Mouse (Mus musculus) limb, embryonic 11.5 days (tissue): ENCODE measurements around the gene Rab3il1. TPM values are rescaled to one million over a fixed set of nuclear protein-coding genes. Genes with fewer than 3 reads are reported as not detected.

Experiments used
- ATAC-seq: fragments of 200-750 bp; cut with Nextera tagmentation; 2 replicates; pipeline ENCODE4 v1.8.0; 2017; ENCODE audit warnings: low read depth; ENCODE audit not compliant: insufficient number of reproducible peaks, low FRiP score, low TSS enrichment
- DNase-seq: peaks from one replicate; pipeline ENCODE4 v3.0.0-alpha.2; 2015; ENCODE audit warnings: low spot score
- H3K27ac ChIP-seq: fragments of 300-500 bp; sonication (generic); replicated peaks from 2 replicates; pipeline ENCODE4 v1.5.1; 2014; ENCODE audit warnings: low read depth, mild to moderate bottlenecking, low read length
- H3K27me3 ChIP-seq: fragments of 300-500 bp; sonication (generic); 2 replicates; pipeline ENCODE4 v1.6.1; 2014; ENCODE audit warnings: mild to moderate bottlenecking, low read length, mixed read lengths; ENCODE audit not compliant: control insufficient read depth, insufficient read depth
- H3K36me3 ChIP-seq: fragments of 300-500 bp; sonication (generic); 2 replicates; pipeline ENCODE4 v1.6.1; 2014; ENCODE audit warnings: mild to moderate bottlenecking, low read length, moderate library complexity, mixed read lengths; ENCODE audit not compliant: control insufficient read depth, insufficient read depth
- H3K4me1 ChIP-seq: fragments of 300-500 bp; sonication (generic); 2 replicates; pipeline ENCODE4 v1.6.1; 2014; ENCODE audit warnings: low read length, mixed read lengths; ENCODE audit not compliant: control insufficient read depth, insufficient read depth
- H3K4me2 ChIP-seq: fragments of 300-500 bp; sonication (generic); 2 replicates; pipeline ENCODE4 v1.6.1; 2014; ENCODE audit warnings: low read depth, mild to moderate bottlenecking, moderate library complexity; ENCODE audit not compliant: severe bottlenecking
- H3K4me3 ChIP-seq: fragments of 300-500 bp; sonication (generic); 2 replicates; pipeline ENCODE4 v1.5.1; 2014; ENCODE audit warnings: low read depth, low read length
- H3K9ac ChIP-seq: fragments of 300-500 bp; sonication (generic); 2 replicates; pipeline ENCODE4 v1.6.1; 2014; ENCODE audit warnings: mild to moderate bottlenecking, low read length
- H3K9me3 ChIP-seq: fragments of 300-500 bp; sonication (generic); 2 replicates; pipeline ENCODE4 v1.6.1; 2016; ENCODE audit warnings: low read length; ENCODE audit not compliant: control insufficient read depth
- WGBS: fragments of 180-500 bp; shearing (Covaris S2); extraction: QIAGEN DNeasy Blood & Tissue Kit; methylation state at CpG from one replicate; pipeline ENCODE4 v1.1.7; 2014; 5-methylcytosine and 5-hydroxymethylcytosine counted together
- polyA plus RNA-seq: library from polyadenylated mRNA; unstranded; fragments of >200 nt; fragmentation: Nextera tagmentation; extraction: Ambion mirVana; gene quantifications from 2 replicates; pipeline ENCODE4 v1.2.1, GENCODE M21; 2014

Rab3il1 gene
- polyA plus RNA-seq, 1 experiment from 2014 or later: 44.5 TPM

GRCm38 (mm10) chr19:10059911-10060567 is 58.6 kb downstream of the Rab3il1 start:
- Histone ChIP-seq H3K4me2 (no peak overlapping the region), H3K9me3 (no peaks in the 10 kb centered on the region), H3K9ac (no peak overlapping the region), H3K27me3 (no peaks in the 10 kb centered on the region), H3K27ac (no peak overlapping the region), H3K36me3 (peaks cover 14% of the 10 kb centered on the region), H3K4me3 (no peak overlapping the region), H3K4me1 (peaks cover 4% of the 10 kb centered on the region; the same call in 1 of the 2 replicates)
- WGBS: 56% methylated on average over 10 of the region's 10 CpGs
- DNase-seq (peak; percentile 52), ATAC-seq (no peak; the same call in 1 of the 2 replicates)

- Histone ChIP-seq H3K27me3 (no peaks in the 10 kb centered on the region), H3K9ac (no peak overlapping the region), H3K4me1 (peaks cover 4% of the 10 kb centered on the region; the same call in 1 of the 2 replicates), H3K4me2 (no peak overlapping the region), H3K27ac (no peak overlapping the region), H3K36me3 (peaks cover 23% of the 10 kb centered on the region), H3K9me3 (no peaks in the 10 kb centered on the region), H3K4me3 (no peak overlapping the region)
- no peak for DNase-seq
- 60% methylated on average over 8 of the region's 8 CpGs for WGBS
- no peak for ATAC-seq
These were observed 59.5 kb downstream of the Rab3il1 start for GRCm38 (mm10) chr19:10060783-10061590.

- H3K27me3 ChIP-seq: no peaks in the 10 kb centered on the region
- 88% methylated on average over 2 of the region's 2 CpGs for WGBS
- no peak overlapping the region for H3K9ac ChIP-seq
- no peak overlapping the region for H3K4me3 ChIP-seq
- H3K36me3 ChIP-seq: peaks cover 29% of the 10 kb centered on the region
- ATAC-seq (no peak), DNase-seq (no peak)
- H3K4me2 ChIP-seq: no peak overlapping the region
- no peaks in the 10 kb centered on the region for H3K9me3 ChIP-seq
- peaks cover 4% of the 10 kb centered on the region; the same call in 1 of the 2 replicates for H3K4me1 ChIP-seq
- H3K27ac ChIP-seq: no peak overlapping the region
These were observed 60.2 kb downstream of the Rab3il1 start for GRCm38 (mm10) chr19:10061624-10062023.

- no peak overlapping the region for H3K9ac ChIP-seq
- H3K4me1 ChIP-seq: peaks cover 4% of the 10 kb centered on the region; the same call in 1 of the 2 replicates
- no peak for ATAC-seq
- no peak overlapping the region for H3K4me2 ChIP-seq
- H3K27me3 ChIP-seq: no peaks in the 10 kb centered on the region
- no peak for DNase-seq
- WGBS: 90% methylated on average over 8 of the region's 8 CpGs
- H3K36me3 ChIP-seq: peaks cover 33% of the 10 kb centered on the region
- no peak overlapping the region for H3K27ac ChIP-seq
- no peak overlapping the region for H3K4me3 ChIP-seq
- no peaks in the 10 kb centered on the region for H3K9me3 ChIP-seq
These were observed 60.8 kb downstream of the Rab3il1 start for GRCm38 (mm10) chr19:10062292-10062691.

- Histone ChIP-seq H3K9me3 (no peaks in the 10 kb centered on the region), H3K27ac (no peak overlapping the region), H3K4me3 (no peak overlapping the region), H3K4me1 (peaks cover 4% of the 10 kb centered on the region; the same call in 1 of the 2 replicates), H3K4me2 (no peak overlapping the region), H3K9ac (no peak overlapping the region), H3K36me3 (peaks cover 34% of the 10 kb centered on the region), H3K27me3 (no peaks in the 10 kb centered on the region)
- WGBS: 91% methylated on average over 5 of the region's 5 CpGs
- ATAC-seq: no peak
- no peak for DNase-seq
These were observed 61.4 kb downstream of the Rab3il1 start for GRCm38 (mm10) chr19:10062862-10063261.

- Histone ChIP-seq H3K9me3 (no peaks in the 10 kb centered on the region), H3K36me3 (peaks cover 42% of the 10 kb centered on the region), H3K4me1 (peaks cover 4% of the 10 kb centered on the region; the same call in 1 of the 2 replicates), H3K27me3 (no peaks in the 10 kb centered on the region), H3K4me3 (no peak overlapping the region), H3K4me2 (no peak overlapping the region), H3K27ac (no peak overlapping the region), H3K9ac (no peak overlapping the region)
- ATAC-seq (no peak), DNase-seq (no peak)
- 91% methylated on average over 10 of the region's 10 CpGs for WGBS
These were observed 62.9 kb downstream of the Rab3il1 start for GRCm38 (mm10) chr19:10064173-10065012.

- ATAC-seq (no peak), DNase-seq (no peak)
- H3K27ac ChIP-seq: no peak overlapping the region
- peaks cover 54% of the 10 kb centered on the region for H3K36me3 ChIP-seq
- WGBS: 92% methylated on average over 5 of the region's 5 CpGs
- H3K4me1 ChIP-seq: peaks cover 4% of the 10 kb centered on the region; the same call in 1 of the 2 replicates
- H3K27me3 ChIP-seq: no peaks in the 10 kb centered on the region
- no peak overlapping the region for H3K9ac ChIP-seq
- no peak overlapping the region for H3K4me3 ChIP-seq
- H3K9me3 ChIP-seq: no peaks in the 10 kb centered on the region
- H3K4me2 ChIP-seq: no peak overlapping the region
These were observed 64.2 kb downstream of the Rab3il1 start for GRCm38 (mm10) chr19:10065465-10066188.

- 96% methylated on average over 4 of the region's 4 CpGs for WGBS
- Histone ChIP-seq H3K27me3 (no peaks in the 10 kb centered on the region), H3K4me1 (no peaks in the 10 kb centered on the region), H3K36me3 (peaks cover 55% of the 10 kb centered on the region), H3K9ac (no peak overlapping the region), H3K4me3 (no peak overlapping the region), H3K9me3 (no peaks in the 10 kb centered on the region), H3K4me2 (no peak overlapping the region), H3K27ac (no peak overlapping the region)
- ATAC-seq: no peak
- no peak for DNase-seq
These were observed 64.7 kb downstream of the Rab3il1 start for GRCm38 (mm10) chr19:10066189-10066500.
